Mouse (Mus musculus) stomach, embryonic 16.5 days (tissue): ENCODE results near the gene Eln. TPM values are rescaled to one million over a fixed set of nuclear protein-coding genes. Genes with fewer than 3 reads are reported as not detected.

Experiments used
- ATAC-seq: fragments of 200-750 bp; cut with Nextera tagmentation; 2 replicates; pipeline ENCODE4 v1.8.0; 2017; ENCODE audit warnings: moderate number of reproducible peaks, moderate TSS enrichment; ENCODE audit not compliant: insufficient read depth, low FRiP score
- H3K27ac ChIP-seq: fragments of 300-500 bp; sonication (generic); 2 replicates; pipeline ENCODE4 v1.5.1; 2014; ENCODE audit warnings: low read length
- H3K27me3 ChIP-seq: fragments of 300-500 bp; sonication (generic); 2 replicates; pipeline ENCODE4 v1.6.1; 2014; ENCODE audit warnings: low read length, control low read depth, mixed read lengths; ENCODE audit not compliant: control insufficient read depth, insufficient read depth
- H3K36me3 ChIP-seq: fragments of 300-500 bp; sonication (generic); 2 replicates; pipeline ENCODE4 v1.6.1; 2014; ENCODE audit warnings: low read length; ENCODE audit not compliant: control insufficient read depth, insufficient read depth
- H3K4me1 ChIP-seq: fragments of 300-500 bp; sonication (generic); 2 replicates; pipeline ENCODE4 v1.6.1; 2014; ENCODE audit warnings: low read length, control low read depth, mixed read lengths; ENCODE audit not compliant: control insufficient read depth, insufficient read depth
- H3K4me2 ChIP-seq: fragments of 300-500 bp; sonication (generic); 2 replicates; pipeline ENCODE4 v1.6.1; 2014; ENCODE audit warnings: low read depth, low read length, mixed read lengths
- H3K4me3 ChIP-seq: fragments of 300-500 bp; sonication (generic); replicated peaks from 2 replicates; pipeline ENCODE4 v1.5.1; 2014; ENCODE audit warnings: mild to moderate bottlenecking, low read length
- H3K9ac ChIP-seq: fragments of 300-500 bp; sonication (generic); 2 replicates; pipeline ENCODE4 v1.6.1; 2014; ENCODE audit warnings: low read length
- H3K9me3 ChIP-seq: fragments of 300-500 bp; sonication (generic); replicated peaks from 2 replicates; pipeline ENCODE4 v1.6.1; 2016; ENCODE audit warnings: low read length, control low read depth; ENCODE audit not compliant: control insufficient read depth
- WGBS: fragments of 180-500 bp; shearing (Covaris S2); extraction: QIAGEN DNeasy Blood & Tissue Kit; methylation state at CpG from one replicate; pipeline ENCODE4 v1.1.7; 2014; 5-methylcytosine and 5-hydroxymethylcytosine counted together
- polyA plus RNA-seq: library from polyadenylated mRNA; unstranded; fragments of >200 nt; fragmentation: Nextera tagmentation; extraction: Ambion mirVana; gene quantifications from 2 replicates; pipeline ENCODE4 v1.2.1, GENCODE M21; 2015

The Eln gene
- polyA plus RNA-seq, 1 experiment from 2014 or later, result 97.0 TPM

DNA sequence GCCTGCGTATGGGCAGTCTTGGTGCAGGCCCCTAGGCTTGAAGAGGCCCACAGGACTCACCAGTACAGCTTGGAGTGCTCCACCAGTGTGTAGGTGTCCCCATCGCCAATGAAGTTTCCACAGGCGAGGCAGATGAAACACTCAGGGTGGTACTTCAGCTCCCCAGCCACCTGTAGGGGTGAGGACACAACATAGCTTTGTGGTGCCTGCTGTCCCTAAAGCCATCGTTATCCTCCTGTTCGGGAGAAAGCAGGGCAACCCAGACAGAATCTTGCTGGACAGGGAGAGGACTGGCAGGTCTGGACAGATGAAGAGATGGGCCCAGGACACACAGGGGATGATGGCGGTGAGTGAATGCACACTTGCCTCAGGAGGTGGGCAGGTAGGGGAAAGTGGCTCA lies 74.5 kb downstream of the Eln start:
- Histone ChIP-seq H3K27ac (no peak overlapping the region), H3K4me3 (no peak overlapping the region), H3K9ac (no peak overlapping the region), H3K4me2 (no peak overlapping the region), H3K27me3 (no peaks in the 10 kb centered on the region), H3K36me3 (peaks cover 3% of the 10 kb centered on the region; the same call in 1 of the 2 replicates), H3K9me3 (no peaks in the 10 kb centered on the region), H3K4me1 (peaks cover 14% of the 10 kb centered on the region)
- ATAC-seq, result no peak
- 91% methylated on average over 6 of the region's 6 CpGs for WGBS

DNA sequence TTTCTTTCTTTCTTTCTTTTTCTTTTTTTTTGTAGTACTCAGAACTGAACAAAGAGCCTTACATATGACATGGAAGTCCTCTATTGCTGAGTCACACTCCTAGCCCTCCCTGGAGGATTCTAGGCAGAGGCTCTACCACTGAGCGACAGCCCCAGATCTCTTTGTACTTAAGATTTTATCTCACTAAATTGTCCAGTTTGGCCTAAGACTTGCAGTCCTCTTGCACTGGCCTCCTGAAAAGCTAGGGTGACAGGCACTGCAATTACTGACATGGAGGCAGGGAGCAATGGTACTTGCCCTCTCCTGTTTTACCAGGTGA lies 75.0 kb downstream of the Eln start:
- Histone ChIP-seq H3K9me3 (no peaks in the 10 kb centered on the region), H3K4me1 (peaks cover 14% of the 10 kb centered on the region), H3K27ac (0 out of 2 replicates have a peak overlapping the region, but pooled peaks have one; percentile 8), H3K4me3 (no peak overlapping the region), H3K36me3 (peaks cover 3% of the 10 kb centered on the region; the same call in 1 of the 2 replicates), H3K9ac (no peak overlapping the region), H3K27me3 (no peaks in the 10 kb centered on the region), H3K4me2 (no peak overlapping the region)
- 100% methylated on average over 1 of the region's 1 CpGs for WGBS
- no peak for ATAC-seq

DNA sequence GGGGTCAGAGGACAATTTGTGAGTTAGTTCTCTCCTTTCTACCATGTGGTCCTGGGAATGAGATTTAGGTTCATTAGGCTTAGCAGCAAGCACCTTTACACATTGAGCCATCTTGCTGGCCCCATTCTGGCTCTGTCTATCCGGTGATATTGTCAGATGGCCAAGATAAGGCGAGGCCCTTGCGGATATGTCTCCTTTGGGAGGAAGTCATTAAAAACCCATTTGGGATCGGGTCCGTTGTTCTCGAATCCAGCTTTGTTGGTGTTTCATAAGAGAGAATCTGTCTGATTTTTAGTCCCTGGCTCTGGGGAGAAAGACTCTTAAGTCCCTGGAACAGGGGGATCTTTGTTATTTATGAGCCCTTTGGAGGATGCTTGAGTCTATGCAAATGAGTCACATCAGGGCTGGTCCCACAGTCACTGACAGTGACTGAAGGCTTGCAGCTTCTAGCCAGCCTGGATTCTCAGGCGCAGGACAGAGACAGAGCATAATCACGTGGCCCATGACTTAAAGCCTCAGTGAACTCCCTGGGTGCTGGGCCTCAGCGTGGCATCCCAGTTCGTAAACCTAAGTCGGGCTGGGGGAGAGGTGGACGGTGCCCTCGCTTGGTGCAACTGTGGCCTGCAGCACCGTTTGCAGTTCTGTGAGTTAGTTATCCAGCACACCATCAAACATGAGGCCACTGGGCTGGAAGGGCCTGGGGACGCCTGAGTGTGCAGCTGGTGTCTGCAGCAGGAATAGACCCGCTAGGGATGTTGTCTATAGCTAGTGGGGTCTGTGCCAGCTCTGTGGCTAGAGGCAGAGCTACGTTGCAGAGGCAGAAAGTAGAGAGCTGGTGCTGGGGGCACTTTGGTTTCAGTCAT lies 75.6 kb downstream of the Eln start:
- Histone ChIP-seq H3K27me3 (no peaks in the 10 kb centered on the region), H3K27ac (peak overlapping the region; percentile 8; the same call in 1 of the 2 replicates)

DNA sequence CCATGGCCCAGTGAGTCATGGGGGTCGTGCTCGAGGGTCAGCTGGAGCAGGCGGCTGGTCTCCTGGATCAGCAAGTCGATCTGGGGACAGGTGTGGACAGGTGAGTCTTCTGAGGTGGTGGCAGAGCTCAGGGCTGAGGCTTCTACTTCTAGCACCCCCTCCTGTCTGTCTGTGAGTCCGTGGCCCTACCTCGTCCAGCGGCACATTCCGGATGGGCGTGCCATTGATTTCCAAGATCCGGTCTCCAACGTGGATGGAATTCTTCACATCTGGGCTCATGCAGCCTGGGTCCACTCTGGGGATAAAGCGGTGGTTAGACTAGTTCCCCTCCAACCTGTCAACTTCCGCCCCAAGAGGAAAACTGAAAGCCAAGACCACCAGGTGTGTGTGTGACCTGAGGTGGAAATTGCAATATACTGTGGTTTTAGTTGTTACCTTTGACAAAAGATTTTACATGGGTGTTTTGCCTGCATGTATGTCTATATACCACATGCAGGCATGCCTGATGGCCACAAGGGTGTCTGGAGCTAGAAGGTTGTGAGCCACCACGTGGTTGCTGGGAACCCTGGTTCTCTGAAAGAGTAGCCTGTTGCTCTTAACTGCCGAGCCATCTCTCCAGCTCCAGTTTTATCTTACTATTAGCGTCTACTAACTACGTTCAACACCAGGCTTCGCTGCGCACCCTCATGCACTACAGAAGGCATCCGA lies 78.0 kb downstream of the Eln start:
- no peaks in the 10 kb centered on the region for H3K9me3 ChIP-seq
- H3K4me1 ChIP-seq, result no peaks in the 10 kb centered on the region
- H3K27ac ChIP-seq, result no peak overlapping the region
- ATAC-seq, result no peak
- no peak overlapping the region for H3K4me2 ChIP-seq
- WGBS, result 75% methylated on average over 20 of the region's 20 CpGs
- no peak overlapping the region for H3K9ac ChIP-seq
- no peak overlapping the region for H3K4me3 ChIP-seq
- H3K36me3 ChIP-seq, result peaks cover 3% of the 10 kb centered on the region; the same call in 1 of the 2 replicates
- H3K27me3 ChIP-seq, result no peaks in the 10 kb centered on the region

More for the DNA sequence above, 75.6 kb downstream of the Eln start:
- no peaks in the 10 kb centered on the region for H3K9me3 ChIP-seq
- H3K4me2 ChIP-seq, result no peak overlapping the region
- WGBS, result 71% methylated on average over 17 of the region's 17 CpGs
- H3K4me3 ChIP-seq, result no peak overlapping the region
- H3K4me1 ChIP-seq, result peaks cover 11% of the 10 kb centered on the region
- no peak for ATAC-seq
- no peak overlapping the region for H3K9ac ChIP-seq
- H3K36me3 ChIP-seq, result peaks cover 3% of the 10 kb centered on the region; the same call in 1 of the 2 replicates

DNA sequence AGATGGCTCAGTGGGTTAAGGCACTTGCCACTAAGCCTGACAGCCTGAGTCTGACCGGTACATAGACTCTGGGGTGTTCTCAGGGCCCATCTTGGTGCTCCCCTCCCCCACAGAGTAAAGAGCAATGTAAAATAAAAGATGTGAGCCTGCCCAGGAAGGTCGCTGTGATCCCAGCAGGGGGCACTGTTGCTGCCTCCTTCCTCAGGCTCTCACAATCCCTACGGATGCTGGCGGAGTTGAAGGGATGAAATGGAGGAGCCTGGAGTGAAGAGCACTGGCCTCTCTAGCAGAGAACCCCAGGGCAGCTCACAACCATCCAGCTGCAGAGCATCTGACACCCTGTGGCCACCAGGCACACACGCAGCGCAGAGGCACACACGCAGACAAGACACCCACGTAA lies 78.6 kb downstream of the Eln start:
- whole genome bisulfite sequencing, result 41% methylated on average over 8 of the region's 8 CpGs
- no peaks in the 10 kb centered on the region for H3K27me3 ChIP-seq

DNA sequence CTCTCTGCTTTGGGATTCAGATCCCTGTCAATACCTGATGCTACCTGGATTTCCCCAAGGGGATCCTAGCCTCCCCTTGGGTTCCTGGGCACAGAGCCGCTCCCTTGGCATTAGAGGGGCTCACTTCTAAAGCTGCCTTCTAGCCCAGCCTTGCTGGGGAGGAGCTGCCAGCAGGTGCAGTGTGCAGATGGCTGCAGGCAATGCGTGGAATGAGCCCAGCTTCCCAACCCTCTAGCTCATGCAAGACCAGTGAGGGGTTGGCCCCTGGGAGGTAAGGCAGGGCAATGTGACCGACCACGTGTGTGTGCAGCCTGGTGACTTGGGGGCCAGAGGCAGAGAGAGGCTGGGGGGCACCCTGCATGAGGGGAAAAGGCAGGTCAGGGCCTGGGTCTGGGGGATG lies 90.4 kb downstream of the Eln start:
- H3K27ac ChIP-seq, result no peak overlapping the region
- 83% methylated on average over 4 of the region's 4 CpGs for WGBS
- no peak for ATAC-seq

More for the DNA sequence above, 78.6 kb downstream of the Eln start:
- Histone ChIP-seq H3K4me3 (no peak overlapping the region), H3K36me3 (peaks cover 3% of the 10 kb centered on the region; the same call in 1 of the 2 replicates), H3K4me1 (no peaks in the 10 kb centered on the region), H3K9ac (no peak overlapping the region), H3K27ac (no peak overlapping the region), H3K4me2 (no peak overlapping the region), H3K9me3 (no peaks in the 10 kb centered on the region)
- ATAC-seq, result no peak

More for the DNA sequence above, 90.4 kb downstream of the Eln start:
- Histone ChIP-seq H3K9me3 (no peaks in the 10 kb centered on the region), H3K4me1 (0 out of 2 replicates have a peak, but pooled peaks cover 2% of the 10 kb centered on the region), H3K9ac (no peak overlapping the region), H3K4me2 (no peak overlapping the region), H3K4me3 (no peak overlapping the region), H3K36me3 (no peaks in the 10 kb centered on the region), H3K27me3 (no peaks in the 10 kb centered on the region)

Other genes with a start within 250 kb of the Eln start
- gene Clip2, start 194.9 kb downstream of the Eln start, polyA plus RNA-seq, result 2.9 and 3.5 TPM in 2 replicates
- gene Syna, start 187.2 kb downstream of the Eln start, polyA plus RNA-seq, result 0.10 TPM in 1 of 2 replicates, not detected in the other
- 197 and 214 TPM in 2 replicates for gene Rfc2, start 166.0 kb downstream of the Eln start, polyA plus RNA-seq
- 3.4 and 3.5 TPM in 2 replicates for gene Lat2, start 132.3 kb downstream of the Eln start, polyA plus RNA-seq
- 378 and 395 TPM in 2 replicates for gene Eif4h, start 107.8 kb downstream of the Eln start, polyA plus RNA-seq
- gene Limk1, start 58.7 kb downstream of the Eln start, polyA plus RNA-seq, result 3.7 and 4.1 TPM in 2 replicates
- gene Tmem270, start 159.4 kb upstream of the Eln start, polyA plus RNA-seq, result not detected in 2 replicates
- gene Cldn13, start 168.2 kb upstream of the Eln start, polyA plus RNA-seq, result 8.6 and 13.5 TPM in 2 replicates
- gene Mettl27, start 185.0 kb upstream of the Eln start, polyA plus RNA-seq, result 14.1 and 14.8 TPM in 2 replicates
- 73.1 and 90.8 TPM in 2 replicates for gene Cldn4, start 199.6 kb upstream of the Eln start, polyA plus RNA-seq
- gene Cldn3, start 238.9 kb upstream of the Eln start, polyA plus RNA-seq, result 83.9 and 89.2 TPM in 2 replicates